Mouse (Mus musculus): ENCODE measurements at regions not wholly inside any gene's neighbourhood (a gene's known extent, or its start where the extent isn't known, plus 50 kb on each side); places are given as distances from the start of the nearest gene placed in this dataset.

DNA sequence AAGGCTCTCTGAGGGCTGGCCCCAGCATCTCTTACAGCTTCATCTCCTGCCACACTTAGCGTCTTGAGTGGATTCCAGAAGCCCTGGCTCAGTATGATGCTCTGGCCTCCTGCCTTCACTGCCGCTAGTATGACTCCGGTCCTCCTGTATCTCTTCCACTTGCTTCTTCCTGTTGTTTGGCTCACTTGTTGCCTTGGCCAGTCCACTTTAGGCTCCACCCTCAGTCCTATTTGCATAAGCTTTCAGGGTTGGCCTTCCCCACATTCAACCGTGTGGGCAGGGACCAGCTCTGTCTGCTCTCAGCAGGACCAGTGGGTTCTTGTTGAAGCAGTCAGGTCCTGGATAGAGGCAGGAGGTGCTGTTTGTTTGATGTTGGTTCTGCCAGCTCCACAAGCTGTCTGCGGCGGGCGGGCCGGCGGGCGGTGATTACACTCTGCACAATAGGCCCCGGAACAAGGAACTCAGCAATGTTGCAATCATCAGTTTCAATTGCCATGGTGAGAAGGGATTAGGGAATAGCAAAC is 232.6 kb upstream of the Chd6 start:
- TF ChIP-seq CTCF (IDR thresholded peaks at IDR 0.05; ENCODE audit: low read depth), result no peak
- Histone ChIP-seq H3K9me3 (ENCODE audit: low read depth, low read length) (no peaks in the 10 kb centered on the region), H3K9ac (no peak overlapping the region), H3K4me3 (ENCODE audit: low read depth, low read length) (no peak overlapping the region), H3K27me3 (ENCODE audit: insufficient read depth, low read length) (0 out of 2 replicates have a peak, but pooled peaks cover 6% of the 10 kb centered on the region), H3K4me1 (ENCODE audit: insufficient read depth) (peaks cover 4% of the 10 kb centered on the region; the same call in 1 of the 2 replicates), H3K27ac (ENCODE audit: low read depth) (no peak overlapping the region), H3K36me3 (ENCODE audit: insufficient read depth) (no peaks in the 10 kb centered on the region), H3K4me2 (peak overlapping the region; percentile 0; the same call in 1 of the 2 replicates)
- peak; percentile 90 for ATAC-seq (ENCODE audit: insufficient read depth)
- WGBS, result 3% methylated on average over 11 of the region's 11 CpGs
- DNase-seq, result peak; percentile 62

DNA sequence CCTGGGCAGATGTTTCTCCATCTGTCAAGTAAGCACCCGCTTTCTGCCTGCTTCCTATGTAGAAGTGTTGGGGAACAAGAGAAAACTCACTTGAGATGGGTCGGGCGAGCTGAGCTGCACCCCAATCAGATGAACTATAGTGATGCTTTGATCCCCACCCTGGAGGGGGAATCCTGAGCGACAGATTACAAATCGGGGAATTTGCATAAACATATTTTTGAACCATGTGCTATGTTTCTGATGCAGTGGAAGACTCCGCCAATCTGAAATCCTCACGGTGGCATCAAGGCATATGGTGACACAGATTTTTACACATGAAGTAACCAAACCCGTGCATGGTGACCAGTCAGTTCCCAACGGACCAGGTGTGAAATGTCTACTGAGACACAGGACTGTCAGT is 231.4 kb upstream of the Chd6 start:
- H3K27ac ChIP-seq (ENCODE audit: low read depth), result no peak overlapping the region
- DNase-seq (no peak), ATAC-seq (ENCODE audit: insufficient read depth) (no peak)
- H3K4me3 ChIP-seq (ENCODE audit: low read depth, low read length), result no peak overlapping the region
- peaks cover 4% of the 10 kb centered on the region; the same call in 1 of the 2 replicates for H3K4me1 ChIP-seq (ENCODE audit: insufficient read depth)
- no peak overlapping the region for H3K9ac ChIP-seq
- no peaks in the 10 kb centered on the region for H3K9me3 ChIP-seq (ENCODE audit: low read depth, low read length)
- H3K4me2 ChIP-seq, result no peak overlapping the region
- no peaks in the 10 kb centered on the region for H3K36me3 ChIP-seq (ENCODE audit: insufficient read depth)
- 0 out of 2 replicates have a peak, but pooled peaks cover 6% of the 10 kb centered on the region for H3K27me3 ChIP-seq (ENCODE audit: insufficient read depth, low read length)
- no peak for TF ChIP-seq CTCF (IDR thresholded peaks at IDR 0.05; ENCODE audit: low read depth)
- 67% methylated on average over 9 of the region's 9 CpGs for WGBS

DNA sequence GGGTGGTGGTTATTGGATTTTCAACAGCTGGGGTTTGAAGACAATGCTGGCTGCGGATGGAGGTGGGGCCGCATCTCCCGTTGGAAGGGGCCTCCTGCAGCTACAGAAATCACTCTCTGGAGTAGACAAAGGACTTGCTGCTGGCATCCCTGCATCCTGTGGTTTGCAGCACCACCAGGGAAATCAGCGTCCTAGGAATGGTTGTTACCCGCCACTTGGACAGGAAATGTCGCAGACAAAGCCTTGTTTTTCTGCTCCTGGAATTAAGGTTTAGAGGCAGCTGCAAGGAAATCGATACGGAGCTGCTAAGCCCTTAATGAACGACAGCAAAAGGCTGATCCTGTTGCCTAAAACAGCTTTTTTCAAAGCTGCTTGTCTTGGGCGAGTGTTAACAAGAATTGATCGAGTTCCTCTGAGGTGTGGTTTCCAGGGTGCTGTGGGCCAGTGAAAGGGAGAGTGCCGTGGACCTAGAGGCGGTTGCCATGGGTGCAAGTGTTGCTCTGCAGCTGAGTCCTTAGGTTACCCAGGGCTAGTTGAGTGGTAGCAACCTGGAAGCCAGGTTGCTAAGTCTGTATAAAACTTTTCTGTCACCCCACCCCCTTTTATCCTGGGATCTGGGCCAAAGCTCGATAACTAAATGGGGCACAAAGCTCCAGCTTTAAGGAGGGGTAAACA is 230.6 kb upstream of the Chd6 start:
- no peak for ATAC-seq (ENCODE audit: insufficient read depth)
- WGBS, result 17% methylated on average over 14 of the region's 14 CpGs
- Histone ChIP-seq H3K36me3 (ENCODE audit: insufficient read depth) (no peaks in the 10 kb centered on the region), H3K9me3 (ENCODE audit: low read depth, low read length) (no peaks in the 10 kb centered on the region), H3K9ac (no peak overlapping the region), H3K4me1 (ENCODE audit: insufficient read depth) (peaks cover 4% of the 10 kb centered on the region; the same call in 1 of the 2 replicates), H3K4me2 (no peak overlapping the region), H3K27ac (ENCODE audit: low read depth) (no peak overlapping the region), H3K27me3 (ENCODE audit: insufficient read depth, low read length) (0 out of 2 replicates have a peak, but pooled peaks cover 6% of the 10 kb centered on the region), H3K4me3 (ENCODE audit: low read depth, low read length) (no peak overlapping the region)
- no peak for TF ChIP-seq CTCF (IDR thresholded peaks at IDR 0.05; ENCODE audit: low read depth)
- no peak for DNase-seq

DNA sequence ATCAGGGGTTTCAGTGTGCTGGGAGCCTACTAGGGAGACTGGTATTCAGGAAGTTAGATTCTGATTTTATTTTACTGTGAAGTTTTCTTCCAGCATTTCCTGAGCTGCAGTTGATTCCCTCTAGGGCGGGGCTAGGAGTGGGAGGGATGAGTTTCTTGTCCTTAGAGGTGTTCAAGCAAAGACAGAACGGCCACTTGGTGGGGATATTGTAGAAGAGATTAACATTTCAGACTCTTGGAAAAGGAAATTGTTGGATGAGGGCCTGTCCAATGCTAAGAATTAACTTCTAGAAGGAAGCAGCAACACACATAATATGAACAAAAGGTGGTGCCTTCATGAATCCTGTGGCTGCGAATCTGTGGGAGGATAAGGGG is 230.1 kb upstream of the Chd6 start:
- no peak overlapping the region for H3K27ac ChIP-seq (ENCODE audit: low read depth)
- 21% methylated on average over 3 of the region's 3 CpGs for WGBS
- 0 out of 2 replicates have a peak, but pooled peaks have one; percentile 5 for TF ChIP-seq CTCF (IDR thresholded peaks at IDR 0.05; ENCODE audit: low read depth)

DNA sequence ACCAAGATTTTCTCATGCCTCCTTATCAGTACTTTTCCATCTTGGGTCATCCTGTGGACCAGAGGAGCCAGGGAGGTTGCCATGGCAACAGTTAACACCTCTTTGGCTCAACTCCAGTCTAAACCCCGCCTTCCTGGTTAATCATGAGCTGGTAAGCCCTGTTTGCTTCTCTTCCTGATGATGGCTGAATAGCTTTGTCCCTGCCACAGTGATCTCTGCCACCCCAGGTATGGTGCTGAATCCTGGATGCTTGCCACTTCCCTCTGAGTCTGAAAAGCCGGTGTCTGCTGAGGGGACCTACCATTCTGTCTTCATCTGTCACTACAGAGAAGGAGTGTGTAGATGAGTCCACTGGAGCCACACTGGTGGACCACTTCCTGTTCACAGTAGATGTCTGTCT is 223.8 kb upstream of the Chd6 start:
- no peaks in the 10 kb centered on the region for H3K27me3 ChIP-seq (ENCODE audit: insufficient read depth, low read length)
- no peak overlapping the region for H3K9ac ChIP-seq
- ATAC-seq (ENCODE audit: insufficient read depth) (peak; percentile 10; the same call in 1 of the 2 replicates), DNase-seq (peak; percentile 65)
- H3K36me3 ChIP-seq (ENCODE audit: insufficient read depth), result no peaks in the 10 kb centered on the region
- H3K4me3 ChIP-seq (ENCODE audit: low read depth, low read length), result no peak overlapping the region
- H3K4me1 ChIP-seq (ENCODE audit: insufficient read depth), result no peaks in the 10 kb centered on the region
- TF ChIP-seq CTCF (IDR thresholded peaks at IDR 0.05; ENCODE audit: low read depth), result no peak
- 25% methylated on average over 2 of the region's 2 CpGs for WGBS
- no peaks in the 10 kb centered on the region for H3K9me3 ChIP-seq (ENCODE audit: low read depth, low read length)
- no peak overlapping the region for H3K27ac ChIP-seq (ENCODE audit: low read depth)
- no peak overlapping the region for H3K4me2 ChIP-seq

More for the DNA sequence above, 230.1 kb upstream of the Chd6 start:
- H3K9me3 ChIP-seq (ENCODE audit: low read depth, low read length), result no peaks in the 10 kb centered on the region
- H3K4me2 ChIP-seq, result no peak overlapping the region
- no peak overlapping the region for H3K4me3 ChIP-seq (ENCODE audit: low read depth, low read length)
- DNase-seq, result peak; percentile 72
- ATAC-seq (ENCODE audit: insufficient read depth), result 0 out of 2 replicates have a peak, but pooled peaks have one; percentile 32
- 0 out of 2 replicates have a peak, but pooled peaks cover 6% of the 10 kb centered on the region for H3K27me3 ChIP-seq (ENCODE audit: insufficient read depth, low read length)
- H3K4me1 ChIP-seq (ENCODE audit: insufficient read depth), result peaks cover 4% of the 10 kb centered on the region; the same call in 1 of the 2 replicates
- no peak overlapping the region for H3K9ac ChIP-seq
- H3K36me3 ChIP-seq (ENCODE audit: insufficient read depth), result no peaks in the 10 kb centered on the region

DNA sequence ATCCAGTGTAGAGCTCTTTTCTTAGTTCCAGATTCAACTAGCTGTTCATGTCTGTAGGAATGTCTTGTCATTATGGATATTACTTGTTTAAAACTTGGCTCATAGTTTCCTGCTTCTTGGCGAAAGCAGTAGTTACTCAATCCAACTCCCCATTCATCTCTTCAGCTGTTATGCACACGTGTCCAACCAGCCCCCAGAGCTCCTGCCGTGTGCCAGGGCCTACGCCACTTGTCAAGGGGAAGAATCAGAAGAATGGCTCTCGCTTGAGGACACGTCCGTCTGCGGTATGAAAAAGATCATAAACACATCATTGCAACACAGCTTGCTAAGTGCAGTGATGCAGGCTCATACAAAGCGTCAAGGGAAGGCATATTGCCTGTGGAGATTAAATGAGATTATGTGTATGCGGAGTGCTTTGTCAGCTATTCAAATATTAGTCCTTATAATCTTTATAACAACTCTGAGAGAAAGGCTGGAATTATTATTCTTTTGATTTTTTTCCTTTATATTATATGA is 223.0 kb upstream of the Chd6 start:
- peak; percentile 93 for ATAC-seq (ENCODE audit: insufficient read depth)

DNA sequence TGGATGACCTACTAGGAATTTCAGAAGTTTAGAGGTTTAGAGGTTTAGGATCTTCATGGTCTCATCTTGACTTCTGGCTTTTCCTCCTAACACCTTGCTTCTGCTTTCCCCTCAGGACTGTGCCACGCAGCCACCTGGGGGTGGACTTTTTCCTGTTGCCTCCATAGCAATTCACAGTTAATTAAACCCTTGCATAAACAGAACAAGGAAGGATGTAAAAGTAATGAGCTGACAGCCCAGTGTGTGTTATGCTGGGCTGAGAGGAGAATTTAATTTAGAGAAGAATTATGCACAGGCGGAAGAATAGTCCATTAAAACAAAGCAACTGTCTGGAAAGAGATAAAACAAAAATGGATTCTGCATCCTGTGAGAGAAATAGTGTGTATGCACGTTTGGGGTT is 193.9 kb upstream of the Chd6 start:
- 29% methylated on average over 3 of the region's 3 CpGs for WGBS
- no peak overlapping the region for H3K4me3 ChIP-seq (ENCODE audit: low read depth, low read length)
- H3K9me3 ChIP-seq (ENCODE audit: low read depth, low read length), result no peaks in the 10 kb centered on the region
- no peak overlapping the region for H3K9ac ChIP-seq
- H3K36me3 ChIP-seq (ENCODE audit: insufficient read depth), result no peaks in the 10 kb centered on the region
- no peak overlapping the region for H3K27ac ChIP-seq (ENCODE audit: low read depth)
- peak; percentile 28; the same call in 1 of the 2 replicates for ATAC-seq (ENCODE audit: insufficient read depth)
- H3K4me1 ChIP-seq (ENCODE audit: insufficient read depth), result no peaks in the 10 kb centered on the region
- H3K4me2 ChIP-seq, result no peak overlapping the region
- DNase-seq, result peak; percentile 23
- no peaks in the 10 kb centered on the region for H3K27me3 ChIP-seq (ENCODE audit: insufficient read depth, low read length)
- TF ChIP-seq CTCF (IDR thresholded peaks at IDR 0.05; ENCODE audit: low read depth), result no peak

More for the DNA sequence above, 223.0 kb upstream of the Chd6 start:
- H3K4me3 ChIP-seq (ENCODE audit: low read depth, low read length), result no peak overlapping the region
- no peaks in the 10 kb centered on the region for H3K36me3 ChIP-seq (ENCODE audit: insufficient read depth)
- H3K9ac ChIP-seq, result no peak overlapping the region
- no peak overlapping the region for H3K27ac ChIP-seq (ENCODE audit: low read depth)
- TF ChIP-seq CTCF (IDR thresholded peaks at IDR 0.05; ENCODE audit: low read depth), result no peak
- no peaks in the 10 kb centered on the region for H3K27me3 ChIP-seq (ENCODE audit: insufficient read depth, low read length)
- H3K9me3 ChIP-seq (ENCODE audit: low read depth, low read length), result no peaks in the 10 kb centered on the region
- no peaks in the 10 kb centered on the region for H3K4me1 ChIP-seq (ENCODE audit: insufficient read depth)
- no peak overlapping the region for H3K4me2 ChIP-seq
- peak; percentile 74 for DNase-seq
- WGBS, result 49% methylated on average over 10 of the region's 10 CpGs
